Mouse (Mus musculus) heart, postnatal 4 days (tissue): ENCODE results near the gene Capn5. TPM values are rescaled to one million over a fixed set of nuclear protein-coding genes. Genes with fewer than 3 reads are reported as not detected.
"Not testable (repeated sequence)": the region's sequence is repeated elsewhere in the genome, so short reads cannot be mapped to it uniquely, and the experiment has no call there.

ENCODE experiments used
- DNase-seq: peaks from one replicate; pipeline ENCODE4 v3.0.0; 2021
- total RNA-seq, 2 experiments: library from RNA; stranded (reverse); gene quantifications; 2 replicates each; pipeline ENCODE4 v1.2.3; 2021

The Capn5 gene
- total RNA-seq, result 1 to 10 TPM; 2.0 to 2.2 TPM

- peak; percentile 57 for DNase-seq
These were observed at the start of gene Capn5 for GRCm38 (mm10) chr7:98177929-98178559. Capn5 (minus strand) TSS chr7:98178274.

DNA sequence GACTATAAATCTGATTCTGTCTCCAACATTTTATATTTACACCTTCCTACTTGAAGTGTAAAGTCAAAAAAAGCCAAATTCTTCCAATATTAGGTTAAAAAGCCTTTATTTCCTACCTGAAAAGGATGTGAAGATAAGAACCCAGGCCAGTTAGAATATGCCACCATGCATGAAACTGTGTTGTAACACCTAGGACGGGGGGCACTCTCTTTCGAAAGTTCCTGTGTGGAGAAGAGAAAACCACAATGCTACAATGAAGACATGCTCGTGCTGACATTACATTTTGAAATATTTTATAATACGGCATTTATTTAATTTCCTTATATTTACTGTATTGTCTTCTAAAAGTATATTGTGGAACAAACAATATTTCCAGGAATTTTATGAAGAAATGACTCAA lies 45.7 kb upstream of the Capn5 start:
- DNase-seq, result no peak

GRCm38 (mm10) chr7:98216713-98217112 lies 38.6 kb upstream of the Capn5 start:
- DNase-seq, result no peak

GRCm38 (mm10) chr7:98202946-98203345 lies 24.9 kb upstream of the Capn5 start:
- no peak for DNase-seq

DNA sequence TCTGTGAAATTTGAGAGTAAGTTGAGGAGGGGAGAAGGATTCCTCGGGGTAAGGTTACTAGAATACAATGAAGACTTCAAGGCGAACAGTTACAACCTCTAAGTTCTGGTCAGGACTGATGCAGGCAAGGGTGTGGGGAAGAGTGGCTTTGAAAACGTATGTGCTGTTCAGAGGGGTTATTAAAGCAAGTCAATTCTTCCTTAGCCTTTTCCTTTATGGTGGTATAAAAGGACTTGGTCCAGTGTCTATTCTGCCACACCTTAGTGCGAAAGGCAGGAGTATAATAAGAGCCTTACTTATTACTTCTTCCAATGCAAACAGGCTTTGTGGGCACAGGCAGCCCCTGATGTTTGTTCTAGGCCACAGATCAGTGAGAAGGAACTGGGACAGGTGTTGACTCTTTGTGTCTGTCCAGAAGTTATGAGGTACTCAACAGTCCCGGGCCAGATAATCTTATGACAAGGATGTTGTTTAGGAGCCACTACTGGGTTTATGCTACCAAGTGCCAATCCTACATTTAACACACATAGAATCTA lies 23.5 kb upstream of the Capn5 start:
- no peak for DNase-seq

DNA sequence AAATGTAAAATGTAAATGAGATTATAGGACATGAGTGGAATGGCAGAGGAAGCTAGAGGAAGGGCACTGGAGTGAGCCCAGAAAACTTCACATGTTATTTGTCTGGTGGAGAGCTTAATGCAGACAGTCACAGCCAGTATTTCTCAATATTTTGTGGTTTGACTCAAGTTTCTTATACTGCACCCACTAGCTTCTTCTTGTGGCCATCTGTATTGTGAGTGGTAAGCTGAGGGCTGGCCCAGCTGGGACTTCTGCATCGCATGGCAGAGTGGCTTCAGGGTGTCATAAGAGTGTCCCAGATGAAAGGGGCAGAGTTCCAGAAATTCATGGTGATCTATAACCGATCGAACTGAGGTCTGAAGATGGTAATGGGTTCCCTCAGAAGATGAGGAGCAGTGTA lies 22.3 kb upstream of the Capn5 start:
- DNase-seq, result no peak

DNA sequence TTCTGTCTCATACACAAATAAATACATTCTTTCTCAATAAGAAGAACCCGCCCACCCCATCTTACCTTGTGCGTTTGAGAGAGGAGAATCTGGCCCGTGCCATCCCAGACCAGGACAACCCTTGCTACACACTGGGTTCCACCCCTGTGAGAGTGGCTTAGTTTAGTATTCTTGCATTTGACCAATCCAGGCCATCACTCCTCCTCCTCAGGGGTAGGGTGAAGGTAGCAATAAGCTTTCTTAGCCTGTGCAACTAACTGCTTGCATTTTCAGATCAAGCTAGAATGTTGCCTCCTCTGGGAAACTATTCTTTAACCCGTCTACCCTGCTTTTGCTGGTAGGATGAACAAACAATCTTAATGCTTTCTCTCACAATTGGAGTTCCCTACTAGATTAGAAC lies 21.3 kb upstream of the Capn5 start, which contains the start of gene B3gnt6:
Gene B3gnt6, minus strand, starts transcription at position 101 of the 400 bp plus-strand sequence.
- DNase-seq, result no peak

- peak; percentile 21 for DNase-seq
These were observed 17.2 kb upstream of the Capn5 start for GRCm38 (mm10) chr7:98195151-98195801.

GRCm38 (mm10) chr7:98194026-98194792 lies 16.1 kb upstream of the Capn5 start:
- DNase-seq, result no peak

DNA sequence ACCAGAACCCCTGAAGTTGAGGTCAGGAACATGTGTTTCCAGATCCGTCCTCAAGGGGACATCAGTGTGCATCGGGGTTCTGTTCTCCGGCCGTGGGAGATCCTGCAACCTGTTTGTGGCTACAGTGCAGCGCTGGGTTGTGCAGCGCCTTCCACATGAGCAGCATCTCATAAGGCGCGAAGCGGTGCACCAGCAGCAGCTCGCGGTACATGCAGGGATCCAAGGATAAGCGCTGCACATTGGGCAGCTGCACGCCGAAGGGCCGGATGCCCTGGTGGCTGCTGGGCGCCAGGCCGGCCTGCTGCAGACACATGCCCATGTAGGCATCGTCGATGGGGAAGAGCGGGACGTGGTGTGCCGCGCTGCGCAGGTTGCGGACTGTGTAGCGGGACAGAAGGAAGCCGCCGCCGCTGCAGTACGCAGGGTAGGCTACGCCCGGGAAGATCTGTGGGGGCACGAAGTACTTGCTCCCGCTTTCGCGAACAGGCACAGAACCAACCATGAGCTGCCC lies 15.5 kb upstream of the Capn5 start:
- DNase-seq, result peak; percentile 26

- peak; percentile 33 for DNase-seq
These were observed 13.6 kb upstream of the Capn5 start for GRCm38 (mm10) chr7:98191571-98192250.

GRCm38 (mm10) chr7:98190578-98190977 lies 12.5 kb upstream of the Capn5 start:
- DNase-seq, result no peak

GRCm38 (mm10) chr7:98189745-98190144 lies 11.7 kb upstream of the Capn5 start:
- DNase-seq, result no peak

GRCm38 (mm10) chr7:98188680-98189079 lies 10.6 kb upstream of the Capn5 start:
- no peak for DNase-seq

DNA sequence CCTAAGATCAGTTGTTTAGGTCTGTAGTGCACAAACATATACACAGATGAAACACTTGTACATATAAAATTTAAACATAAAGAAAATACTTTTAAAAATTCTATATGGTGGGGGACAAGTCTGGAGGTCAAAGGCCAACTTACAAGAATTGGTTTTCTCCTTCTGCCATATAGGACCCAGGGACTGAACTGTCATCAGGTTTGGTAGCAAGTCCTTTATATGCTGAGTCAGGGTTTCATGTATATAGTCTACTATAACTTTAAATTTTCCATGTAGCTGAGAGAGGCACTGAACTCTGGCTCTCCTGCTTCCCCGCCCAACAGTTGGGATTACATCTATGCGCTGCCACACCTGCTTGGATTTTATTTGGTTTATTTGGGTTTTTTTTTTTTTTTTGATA lies 10.2 kb upstream of the Capn5 start:
- no peak for DNase-seq

DNA sequence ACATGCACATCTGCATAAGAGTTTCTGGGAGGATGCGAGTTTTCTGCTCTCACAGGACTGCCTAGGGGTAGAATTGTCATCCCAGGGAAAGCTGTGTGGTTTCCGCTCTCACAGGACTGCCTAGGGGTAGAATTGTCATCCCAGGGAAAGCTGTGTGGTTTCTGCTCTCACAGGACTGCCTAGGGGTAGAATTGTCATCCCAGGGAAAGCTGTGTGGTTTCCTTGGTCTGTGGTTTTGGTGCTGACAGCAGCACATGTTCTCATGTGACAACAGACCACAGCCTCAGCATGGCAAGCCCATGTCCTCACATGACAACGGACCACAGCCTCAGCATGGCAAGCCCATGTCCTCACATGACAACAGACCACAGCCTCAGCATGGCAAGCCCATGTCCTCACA lies 9.3 kb upstream of the Capn5 start:
- not testable (repeated sequence) for DNase-seq

- DNase-seq, result no peak
These were observed 8.6 kb upstream of the Capn5 start for GRCm38 (mm10) chr7:98186637-98187036.

DNA sequence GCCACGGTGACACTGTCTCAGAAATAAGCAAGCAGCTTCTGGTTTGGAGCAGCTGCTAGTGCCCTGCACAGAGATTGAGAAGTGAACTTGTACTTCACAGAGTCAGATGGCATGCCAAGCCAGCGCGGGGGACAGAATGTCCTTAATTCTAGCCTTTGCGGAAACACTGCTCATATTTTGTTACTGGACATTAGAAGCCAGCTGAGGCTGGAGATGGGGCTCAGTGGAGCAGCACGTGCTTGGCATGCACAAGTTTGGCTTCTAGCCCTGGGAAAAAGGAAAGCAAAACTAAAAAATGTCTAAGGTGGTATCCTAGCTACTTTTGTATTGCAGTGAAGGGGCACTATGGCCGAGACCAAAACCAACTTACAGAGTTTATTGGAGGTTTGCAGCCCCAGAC lies 7.3 kb upstream of the Capn5 start:
- DNase-seq, result no peak

- no peak for DNase-seq
These were observed 622 bp upstream of the Capn5 start for GRCm38 (mm10) chr7:98178560-98179231.

GRCm38 (mm10) chr7:98177566-98177928 lies 527 bp downstream of the Capn5 start:
- DNase-seq, result no peak

GRCm38 (mm10) chr7:98177071-98177485 lies 996 bp downstream of the Capn5 start:
- no peak for DNase-seq
